8 mouse cellular contexts compared by ENCODE assay signal in genomic region chr2:33546879-33547278, GRCm38 (mm10).
DNase-seq lines count a peak whose midpoint lies in the region; ATAC-seq and TF ChIP-seq lines count a peak whose summit lies in the region.

No protein-coding gene starts in this region.

- H3K27me3 ChIP-seq in heart, postnatal 0 days (ENCODE audit: control insufficient read depth, insufficient read depth, low read length) = peaks cover 50% of the 10 kb centered on the region
- peaks cover 12% of the 10 kb centered on the region for H3K27me3 ChIP-seq in heart, adult 2 months (ENCODE audit: control insufficient read depth, insufficient read depth, low read length)

- peaks cover 11% of the 10 kb centered on the region; the same call in 1 of the 2 replicates for H3K4me1 ChIP-seq in heart, postnatal 0 days (ENCODE audit: control insufficient read depth, insufficient read depth)
- H3K4me1 ChIP-seq in heart, adult 2 months (ENCODE audit: control insufficient read depth, insufficient read depth, low read length) = no peaks in the 10 kb centered on the region

- no peak overlapping the region for H3K9ac ChIP-seq in heart, postnatal 0 days (replicated peaks; ENCODE audit: low read depth, low read length)
- no peak overlapping the region for H3K9ac ChIP-seq in heart, adult 2 months (ENCODE audit: low read depth, low read length)

- ATAC-seq in heart, postnatal 0 days (ENCODE audit: insufficient read depth, low read depth) = no peak

- H3K9me3 ChIP-seq in heart, postnatal 0 days (replicated peaks; ENCODE audit: control insufficient read depth, low read length) = 0 out of 2 replicates have a peak, but pooled peaks cover 4% of the 10 kb centered on the region

- peak; percentile 39 for DNase-seq in heart, postnatal 0 days (ENCODE audit: low spot score)
- DNase-seq in heart, adult 2 months = no peak
- DNase-seq in R1 (ENCODE audit: low read depth, low spot score) = peak; percentile 60
- peak; percentile 53 for DNase-seq in embryo, embryonic 10.5 days (ENCODE audit: low spot score)
- DNase-seq in induced T-regulatory cell, adult 2 months (ENCODE audit: low read depth) = peak; percentile 21
- DNase-seq in lung, postnatal 10 days = peak; percentile 87
- DNase-seq in right cerebral cortex, postnatal 14 days = peak; percentile 93
- DNase-seq in gastrocnemius, adult 2 months = no peak

- intact Hi-C loops in heart, adult 2 months (cut with DNase I) = no loop called here
- intact Hi-C loops in gastrocnemius, adult 2 months (cut with DNase I) = no loop called here

- no peak overlapping the region for H3K4me2 ChIP-seq in heart, postnatal 0 days (ENCODE audit: low read depth, low read length)

- TF ChIP-seq POLR2A in heart, adult 2 months (IDR thresholded peaks at IDR 0.05; ENCODE audit: insufficient read depth, low read depth, low read length) = no peak

- H3K36me3 ChIP-seq in heart, postnatal 0 days (replicated peaks; ENCODE audit: control insufficient read depth, insufficient read depth, low read length) = no peaks in the 10 kb centered on the region
- no peaks in the 10 kb centered on the region for H3K36me3 ChIP-seq in heart, adult 2 months (ENCODE audit: control insufficient read depth, insufficient read depth, low read length)

- TF ChIP-seq EP300 in heart, postnatal 0 days (IDR thresholded peaks at IDR 0.05; ENCODE audit: low read depth) = no peak
- no peak for TF ChIP-seq EP300 in heart, adult 2 months (IDR thresholded peaks at IDR 0.05; ENCODE audit: insufficient read depth, low read depth, low read length)

- H3K4me3 ChIP-seq in heart, postnatal 0 days (ENCODE audit: low read depth, low read length) = no peak overlapping the region
- no peak overlapping the region for H3K4me3 ChIP-seq in heart, adult 2 months
- H3K4me3 ChIP-seq in gastrocnemius, adult 2 months = no peak overlapping the region

- 26% methylated on average over 6 of the region's 6 CpGs for WGBS in heart, postnatal 0 days
- 30% methylated on average over 6 of the region's 6 CpGs for WGBS in heart, adult 2 months

- no peak overlapping the region for H3K27ac ChIP-seq in heart, postnatal 0 days (ENCODE audit: low read depth)
- no peak overlapping the region for H3K27ac ChIP-seq in heart, adult 2 months
- no peak overlapping the region for H3K27ac ChIP-seq in gastrocnemius, adult 2 months

- H3K79me2 ChIP-seq in heart, adult 2 months (replicated peaks; ENCODE audit: control insufficient read depth, insufficient read depth, low read length) = no peaks in the 10 kb centered on the region

- no peak for TF ChIP-seq CTCF in heart, postnatal 0 days (IDR thresholded peaks at IDR 0.05; ENCODE audit: low read depth)
- no peak for TF ChIP-seq CTCF in heart, adult 2 months (IDR thresholded peaks at IDR 0.05)
- no peak for TF ChIP-seq CTCF in gastrocnemius, adult 2 months (IDR thresholded peaks at IDR 0.05)

Comparison
In these comparisons a context has a peak if more than half of its experiments do, and no peak if none do; other contexts are left out.
1. DNase-seq: peak in heart, postnatal 0 days (single experiment), R1 (single experiment), embryo, embryonic 10.5 days (single experiment), induced T-regulatory cell, adult 2 months (single experiment), lung, postnatal 10 days (single experiment) and right cerebral cortex, postnatal 14 days (single experiment); none in heart, adult 2 months (0 of 2) and gastrocnemius, adult 2 months (single experiment).